Mouse (Mus musculus) embryo, embryonic 11.5 days (tissue): ENCODE results near the gene Pacsin2.
"Not testable (repeated sequence)": the region's sequence is repeated elsewhere in the genome, so short reads cannot be mapped to it uniquely, and the experiment has no call there.

Experiments used
- DNase-seq: peaks from one replicate; pipeline ENCODE4 v3.0.0-alpha.2; 2012; ENCODE audit warnings: low read depth, low spot score

Gene Pacsin2

DNA sequence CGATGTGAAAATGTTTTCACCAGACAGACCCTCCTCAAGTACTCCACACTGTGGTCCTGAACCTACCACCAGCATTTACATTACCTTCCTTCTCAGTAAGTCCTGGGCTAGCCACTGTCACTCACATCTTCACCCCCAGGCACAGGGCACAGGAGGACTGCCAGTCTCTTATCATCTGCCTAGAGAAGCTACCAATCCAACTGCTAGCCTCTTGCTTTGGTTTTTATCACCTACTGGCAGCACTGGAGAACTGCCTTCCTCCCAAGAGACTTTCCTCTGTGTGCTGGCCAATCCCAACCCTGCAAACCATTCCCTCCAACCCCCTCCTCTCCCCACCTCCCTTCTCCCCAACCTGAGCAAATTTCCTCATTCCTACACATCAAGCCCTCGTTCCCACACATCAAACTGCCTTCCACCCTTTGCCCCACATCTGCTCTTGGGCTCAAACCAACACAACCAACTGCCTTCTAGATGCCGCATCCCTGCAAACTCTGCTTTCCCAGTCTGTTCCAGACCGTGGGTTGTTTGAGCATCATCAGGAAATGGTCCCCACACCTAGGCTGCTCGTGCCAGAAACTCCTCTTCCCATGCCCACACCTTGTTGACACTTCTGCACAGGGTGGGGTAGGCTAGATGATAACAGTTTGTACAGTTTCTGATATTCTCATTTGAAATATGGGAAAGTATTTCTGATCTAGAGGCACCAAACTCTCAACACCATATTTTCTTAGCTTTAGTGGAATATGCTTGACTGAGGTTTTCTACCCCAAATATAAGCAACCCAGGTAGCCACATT lies 40.6 kb downstream of the Pacsin2 start:
- no peak for DNase-seq

DNA sequence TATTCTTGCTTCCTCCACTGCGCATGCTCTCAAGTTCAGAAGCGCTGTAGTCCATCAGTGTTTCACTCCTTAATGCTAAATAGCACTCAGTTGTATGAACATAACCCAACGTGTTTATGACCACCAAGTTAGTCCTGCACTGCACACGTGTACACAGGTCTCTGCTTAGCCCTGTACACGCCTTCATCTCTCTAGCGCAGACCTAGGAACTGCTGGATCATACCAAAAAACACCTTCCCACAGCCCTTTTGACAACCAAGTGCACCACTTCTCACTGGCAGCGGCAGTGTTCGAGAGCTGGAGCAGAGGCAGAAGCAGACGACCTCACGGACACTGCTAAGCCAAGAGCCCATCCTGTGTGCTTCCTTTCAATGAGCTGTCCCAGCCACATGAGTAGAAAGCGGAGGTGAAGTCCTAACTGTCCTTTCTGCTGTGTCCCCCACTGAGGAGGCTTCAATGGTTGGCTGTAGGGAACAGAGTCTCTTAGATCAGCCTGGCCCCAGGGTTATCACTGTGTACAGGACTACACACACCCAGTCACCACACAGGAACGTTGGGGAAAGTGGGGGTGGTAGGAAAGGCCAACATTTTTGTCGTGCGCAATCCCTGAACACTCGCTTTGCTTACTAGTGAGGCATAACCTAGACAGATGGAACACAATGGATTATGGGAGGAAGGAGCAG lies 42.0 kb downstream of the Pacsin2 start:
- DNase-seq, result no peak

- DNase-seq, result no peak
Measured at GRCm38 (mm10) chr15:83419562-83419961, 44.8 kb downstream of the Pacsin2 start.

GRCm38 (mm10) chr15:83418685-83419084 lies 45.7 kb downstream of the Pacsin2 start:
- DNase-seq, result no peak

DNA sequence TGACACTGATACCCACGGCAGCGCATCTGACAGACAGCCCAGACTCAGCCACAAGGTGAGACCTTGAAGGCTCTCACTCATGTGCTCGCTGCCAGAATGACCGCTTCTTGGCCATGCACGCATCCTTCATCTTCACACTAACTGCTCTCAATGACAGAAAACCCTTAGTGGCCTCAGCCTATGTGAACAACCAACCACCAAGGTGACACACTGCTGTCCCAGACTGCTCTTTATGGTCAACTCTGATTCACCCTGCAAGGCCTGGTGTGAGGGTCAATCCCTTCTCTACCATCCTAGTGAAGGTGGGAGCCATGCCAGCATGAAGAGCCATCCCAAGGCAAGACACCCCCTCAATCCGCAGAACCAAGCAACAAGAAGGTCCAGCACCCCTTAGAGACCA lies 46.5 kb downstream of the Pacsin2 start:
- DNase-seq, result no peak

- DNase-seq, result no peak
Measured at GRCm38 (mm10) chr15:83417407-83417806, 47.0 kb downstream of the Pacsin2 start.

DNA sequence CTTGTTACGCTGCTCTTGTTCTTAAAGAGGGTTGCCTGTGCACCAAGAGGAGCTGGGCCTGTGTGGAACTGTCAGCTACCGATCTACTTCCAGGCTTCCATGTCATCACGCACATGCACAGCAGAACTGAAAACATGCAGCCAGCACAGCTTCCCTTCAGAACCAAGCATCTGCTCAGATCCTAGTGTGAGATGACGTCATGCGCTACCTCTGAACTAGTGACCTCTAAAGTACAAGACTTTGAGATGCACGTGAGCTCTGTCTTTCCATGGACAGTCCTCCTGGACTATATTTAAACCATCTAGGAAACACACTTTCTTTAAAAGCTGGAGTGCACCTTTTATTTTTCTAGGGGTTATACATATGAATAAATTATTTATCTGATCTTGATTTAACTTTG lies 49.0 kb downstream of the Pacsin2 start:
- no peak for DNase-seq

- no peak for DNase-seq
Measured at GRCm38 (mm10) chr15:83411616-83412015, 52.8 kb downstream of the Pacsin2 start.

DNA sequence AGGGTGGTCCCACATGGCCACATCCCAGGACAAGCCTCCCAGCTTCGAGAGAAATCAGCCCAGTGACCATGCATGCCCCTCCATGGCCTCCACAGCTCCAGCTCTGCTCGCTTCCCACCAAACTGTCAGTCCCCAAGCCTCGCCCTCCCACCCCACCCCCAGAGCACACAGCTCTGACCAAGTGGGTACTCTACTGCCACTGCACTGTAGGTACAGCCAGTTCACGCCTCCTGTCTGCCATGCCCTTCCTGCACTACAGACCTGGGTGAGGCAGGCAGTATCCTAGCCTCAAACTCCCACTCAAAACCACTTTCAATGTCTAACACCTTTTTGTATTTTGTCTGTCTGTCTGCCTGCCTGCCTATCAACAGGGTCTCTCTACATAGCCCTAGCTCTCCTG lies 53.7 kb downstream of the Pacsin2 start:
- no peak for DNase-seq

DNA sequence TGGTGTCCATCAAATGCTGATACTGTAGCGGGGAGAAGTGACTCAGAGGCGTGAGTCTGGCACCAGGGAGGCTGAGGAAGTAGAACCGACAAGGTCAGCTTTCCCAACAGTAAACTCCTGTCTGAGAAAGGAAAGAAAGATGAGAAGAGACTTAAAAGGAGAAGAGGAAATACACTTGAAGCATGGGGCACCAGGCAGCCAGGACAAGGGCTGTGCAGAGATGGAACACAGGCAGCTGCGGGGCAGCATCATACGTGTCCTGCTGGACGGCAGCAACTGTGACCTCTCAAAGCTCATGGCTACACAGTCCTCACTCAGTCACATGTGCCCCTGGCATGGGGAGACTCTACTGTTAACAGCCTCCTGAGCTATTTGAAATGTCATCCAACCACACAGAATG lies 54.1 kb downstream of the Pacsin2 start:
- no peak for DNase-seq

- no peak for DNase-seq
Measured at GRCm38 (mm10) chr15:83408692-83409442, 55.5 kb downstream of the Pacsin2 start.

- no peak for DNase-seq
Measured at GRCm38 (mm10) chr15:83408216-83408615, 56.2 kb downstream of the Pacsin2 start.

GRCm38 (mm10) chr15:83407502-83407901 lies 56.9 kb downstream of the Pacsin2 start:
- DNase-seq, result no peak

DNA sequence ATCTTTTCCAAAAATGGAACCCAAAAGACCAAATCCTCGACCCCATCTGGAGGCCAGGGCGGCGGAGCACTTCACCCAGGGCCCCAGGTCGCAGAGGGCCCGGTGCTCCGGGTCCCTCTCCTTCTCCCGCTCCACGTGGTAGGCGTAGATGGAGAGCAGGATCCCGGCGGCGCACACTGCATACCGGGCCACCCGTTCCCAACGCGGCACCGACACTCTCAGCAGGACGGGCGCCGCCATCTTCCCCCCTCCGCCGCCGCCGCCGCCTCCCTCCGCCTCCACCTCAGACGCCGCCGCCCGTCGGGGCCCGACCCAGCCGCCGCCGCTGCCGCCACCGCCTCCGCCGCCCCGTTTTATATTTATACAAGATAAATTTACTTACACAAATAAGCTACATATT lies 58.5 kb downstream of the Pacsin2 start:
- not testable (repeated sequence) for DNase-seq

GRCm38 (mm10) chr15:83404008-83404407 lies 60.4 kb downstream of the Pacsin2 start:
- DNase-seq, result no peak

GRCm38 (mm10) chr15:83403016-83403415 lies 61.4 kb downstream of the Pacsin2 start:
- DNase-seq, result no peak

DNA sequence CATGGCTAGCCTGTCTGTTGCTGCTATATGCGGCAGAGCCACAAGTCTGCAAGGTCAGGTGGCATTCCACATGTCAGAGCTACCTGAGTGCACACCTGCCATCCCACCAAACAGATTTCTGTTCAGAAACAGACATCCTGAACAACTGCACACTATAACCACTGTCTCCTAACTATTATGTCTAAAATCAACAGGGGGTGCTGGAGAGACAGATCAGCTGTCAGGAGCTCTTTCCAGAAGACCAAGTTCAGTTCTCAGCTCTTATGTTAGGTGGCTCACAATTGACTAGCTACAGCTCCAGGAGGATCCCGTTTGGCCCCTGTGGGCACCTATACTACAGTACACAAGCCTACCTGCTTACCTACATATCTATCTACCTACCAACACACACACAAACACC lies 71.7 kb downstream of the Pacsin2 start:
- DNase-seq, result no peak

DNA sequence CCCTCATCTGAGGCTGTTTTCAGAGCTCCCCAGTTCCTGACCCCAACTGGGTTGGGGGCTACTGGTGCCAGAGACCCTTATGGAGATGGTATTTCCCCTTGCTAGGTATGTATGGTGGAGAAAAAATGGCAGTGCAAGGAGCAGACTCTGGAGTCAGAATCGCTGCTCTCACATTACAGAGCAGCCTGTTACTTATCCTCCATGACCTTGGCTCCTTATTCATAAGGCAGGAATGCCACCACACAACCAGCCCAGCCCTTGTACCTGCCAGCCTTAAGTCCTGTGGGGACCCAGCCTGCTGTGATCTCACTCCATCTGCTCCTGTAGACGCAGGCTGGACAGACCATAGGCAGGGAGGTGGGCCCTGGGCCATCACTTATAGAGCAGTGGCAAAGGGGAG lies 76.5 kb downstream of the Pacsin2 start:
- no peak for DNase-seq

DNA sequence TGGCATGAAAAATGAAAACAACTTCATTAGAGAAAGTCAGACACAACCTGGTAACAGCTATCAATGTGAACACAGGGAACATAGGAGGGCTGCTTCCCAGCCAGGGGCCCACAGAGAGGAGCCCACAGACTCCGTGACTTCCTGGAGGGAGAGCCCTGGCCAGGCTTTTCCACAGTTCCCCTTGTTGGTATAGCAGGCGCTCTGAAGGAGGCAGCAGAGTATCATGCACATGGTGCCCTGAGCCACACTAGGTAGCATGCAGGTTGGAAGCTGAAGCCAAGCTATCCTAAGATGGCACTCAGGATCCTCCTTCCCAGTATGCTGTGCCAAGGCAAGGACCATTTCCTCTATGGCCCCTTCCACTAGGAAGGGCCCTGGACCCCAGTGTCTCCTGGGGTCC lies 80.8 kb downstream of the Pacsin2 start:
- DNase-seq, result no peak

- DNase-seq, result no peak
Measured at GRCm38 (mm10) chr15:83383136-83383535, 81.3 kb downstream of the Pacsin2 start.

DNA sequence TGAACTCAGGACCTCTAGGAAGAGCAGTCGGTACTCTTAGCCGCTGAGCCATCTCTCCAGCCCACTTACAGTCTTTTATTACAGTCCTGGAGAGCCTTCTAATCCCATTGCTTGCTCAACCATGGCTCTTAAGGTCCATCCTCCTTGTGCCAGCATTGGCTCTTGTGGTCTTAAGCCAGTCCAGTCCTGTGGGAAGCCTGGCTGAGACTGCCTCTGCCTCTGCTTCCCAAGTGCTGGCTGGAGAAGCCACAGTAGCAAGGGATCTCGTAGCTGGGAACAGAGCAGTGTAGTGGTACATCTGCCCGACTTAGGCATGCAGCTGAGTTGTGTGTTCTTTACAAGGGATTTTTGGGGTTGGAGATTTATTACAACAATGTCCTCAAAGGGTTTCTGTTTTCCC lies 81.9 kb downstream of the Pacsin2 start:
- DNase-seq, result no peak

DNA sequence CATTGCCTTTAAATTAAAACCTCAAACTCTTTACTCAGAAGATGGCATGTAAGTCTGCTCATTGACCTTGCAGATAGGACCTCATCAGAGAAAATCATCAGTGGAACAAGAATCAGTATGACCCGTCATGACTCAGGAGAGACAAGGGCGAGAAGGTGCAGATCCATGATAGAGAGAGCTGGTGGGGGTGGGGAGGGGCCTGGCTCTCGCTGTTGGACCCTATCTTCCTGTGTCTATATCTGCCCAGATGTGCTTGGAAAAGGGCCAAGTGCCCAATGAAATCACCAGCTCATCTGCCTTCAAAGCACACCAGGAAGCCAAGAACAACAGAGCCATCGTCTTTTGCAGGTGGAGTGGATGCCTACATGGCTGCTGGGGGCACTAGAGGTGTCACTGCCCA lies 87.3 kb downstream of the Pacsin2 start:
- DNase-seq, result no peak

DNA sequence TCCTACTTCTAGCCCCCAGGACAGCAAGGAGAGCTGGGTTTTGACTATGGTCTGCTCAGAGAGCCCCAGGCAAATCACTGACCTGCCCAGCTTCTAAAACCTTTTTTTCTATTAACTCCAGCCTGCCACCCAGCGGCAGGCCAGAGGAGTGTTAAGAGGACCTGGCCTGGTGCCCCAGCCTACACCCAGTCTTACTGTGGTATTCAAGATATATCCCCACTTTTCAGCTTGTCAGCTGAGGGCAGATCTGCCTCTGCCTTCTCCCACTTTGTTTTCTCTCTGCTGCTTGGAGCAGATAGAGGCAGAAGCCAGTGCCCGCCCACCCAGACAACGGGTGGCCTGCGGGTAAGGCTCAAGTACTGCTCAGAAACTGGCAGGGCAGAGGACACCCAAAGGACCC lies 89.3 kb downstream of the Pacsin2 start:
- peak; percentile 34 for DNase-seq
